Mouse (Mus musculus) heart, postnatal 0 days (tissue): ENCODE results near the gene Tomm40l. TPM values are rescaled to one million over a fixed set of nuclear protein-coding genes. Genes with fewer than 3 reads are reported as not detected.
A peak's percentile ranks its signal among the peaks of the same experiment; 100 is the strongest.

Experiments used
- ATAC-seq: fragments of 200-750 bp; cut with Nextera tagmentation; 2 replicates; pipeline ENCODE4 v1.8.0; 2017; ENCODE audit warnings: low read depth, moderate number of reproducible peaks, moderate library complexity; ENCODE audit not compliant: insufficient read depth
- DNase-seq: peaks from one replicate; pipeline ENCODE4 v3.0.0-alpha.2; 2016; ENCODE audit warnings: low spot score
- H3K27ac ChIP-seq: fragments of 300-500 bp; sonication (generic); 2 replicates; pipeline ENCODE4 v1.5.1; 2014; ENCODE audit warnings: low read depth, mild to moderate bottlenecking
- H3K27me3 ChIP-seq: fragments of 300-500 bp; sonication (generic); 2 replicates; pipeline ENCODE4 v1.6.1; 2014; ENCODE audit warnings: low read length, mixed read lengths; ENCODE audit not compliant: control insufficient read depth, insufficient read depth
- H3K36me3 ChIP-seq: fragments of 300-500 bp; sonication (generic); replicated peaks from 2 replicates; pipeline ENCODE4 v1.6.1; 2014; ENCODE audit warnings: low read length, mixed read lengths; ENCODE audit not compliant: control insufficient read depth, insufficient read depth
- H3K4me1 ChIP-seq: fragments of 300-500 bp; sonication (generic); 2 replicates; pipeline ENCODE4 v1.6.1; 2014; ENCODE audit warnings: antibody characterized with exemption; ENCODE audit not compliant: control insufficient read depth, insufficient read depth
- H3K4me2 ChIP-seq: fragments of 300-500 bp; sonication (generic); 2 replicates; pipeline ENCODE4 v1.6.1; 2014; ENCODE audit warnings: low read depth, mild to moderate bottlenecking, low read length, moderate library complexity
- H3K4me3 ChIP-seq: fragments of 300-500 bp; sonication (generic); 2 replicates; pipeline ENCODE4 v1.5.1; 2014; ENCODE audit warnings: low read depth, low read length
- H3K9ac ChIP-seq: fragments of 300-500 bp; sonication (generic); replicated peaks from 2 replicates; pipeline ENCODE4 v1.6.1; 2014; ENCODE audit warnings: low read depth, low read length, mixed read lengths
- H3K9me3 ChIP-seq: fragments of 300-500 bp; sonication (generic); replicated peaks from 2 replicates; pipeline ENCODE4 v1.6.1; 2016; ENCODE audit warnings: low read length; ENCODE audit not compliant: control insufficient read depth
- CTCF ChIP-seq: IDR thresholded peaks from 2 replicates; pipeline ENCODE4 v1.5.1; 2016; ENCODE audit warnings: antibody characterized with exemption, control low read depth, low read depth
- EP300 ChIP-seq: IDR thresholded peaks from 2 replicates; pipeline ENCODE4 v1.6.1; 2016; ENCODE audit warnings: antibody characterized with exemption, low read depth
- WGBS: fragments of 180-500 bp; shearing (Covaris S2); extraction: QIAGEN DNeasy Blood & Tissue Kit; methylation state at CpG from one replicate; pipeline ENCODE4 v1.1.7; 2014; 5-methylcytosine and 5-hydroxymethylcytosine counted together
- polyA plus RNA-seq: library from polyadenylated mRNA; unstranded; fragments of >200 nt; fragmentation: Nextera tagmentation; extraction: Ambion mirVana; gene quantifications from 2 replicates; pipeline ENCODE4 v1.2.1, GENCODE M21; 2015
- total RNA-seq: library from RNA; depleted of rRNA; stranded (reverse); fragments of >200 nt; gene quantifications from 2 replicates; pipeline ENCODE4 v1.2.3, GENCODE M21; 2014; ENCODE audit warnings: low replicate concordance

Tomm40l gene
- total and polyA plus RNA-seq, 2 experiments from 2014 or later: 56.0 to 82.0 TPM

- 85% methylated on average over 5 of the region's 5 CpGs for WGBS
Measured at GRCm38 (mm10) chr1:171224857-171225256, 2.5 kb upstream of the Tomm40l start, which contains the start of gene Apoa2. TSS of gene Apoa2 (plus strand) at chr1:171225054.

GRCm38 (mm10) chr1:171223796-171224195, 1.5 kb upstream of the Tomm40l start:
- WGBS: 52% methylated on average over 2 of the region's 2 CpGs
- no peaks in the 10 kb centered on the region for H3K27me3 ChIP-seq
- H3K36me3 ChIP-seq: peaks cover 17% of the 10 kb centered on the region
- H3K4me3 ChIP-seq: no peak overlapping the region
- no peak overlapping the region for H3K9ac ChIP-seq
- H3K4me1 ChIP-seq: peaks cover 8% of the 10 kb centered on the region
- ATAC-seq (no peak), DNase-seq (no peak)
- H3K27ac ChIP-seq: no peak overlapping the region
- no peak overlapping the region for H3K4me2 ChIP-seq
- H3K9me3 ChIP-seq: no peaks in the 10 kb centered on the region
- no peak for TF ChIP-seq EP300

More at GRCm38 (mm10) chr1:171224857-171225256, 2.5 kb upstream of the Tomm40l start, which contains the start of gene Apoa2:
- Histone ChIP-seq H3K4me3 (no peak within 1 kb of the TSS), H3K27ac (no peak within 1 kb of the TSS), H3K9me3 (no peaks in the 10 kb centered on the region), H3K36me3 (peaks cover 7% of the 10 kb centered on the region), H3K9ac (no peak within 1 kb of the TSS), H3K27me3 (no peaks in the 10 kb centered on the region), H3K4me1 (peaks cover 8% of the 10 kb centered on the region), H3K4me2 (no peak within 1 kb of the TSS)
- ATAC-seq (no peak), DNase-seq (no peak)
- no peak for TF ChIP-seq CTCF
- TF ChIP-seq EP300: no peak

- Histone ChIP-seq H3K9ac (0 out of 2 replicates have a peak overlapping the region, but pooled peaks have one; percentile 41), H3K27me3 (no peaks in the 10 kb centered on the region), H3K27ac (peak overlapping the region; percentile 94), H3K4me2 (peak overlapping the region; percentile 44), H3K9me3 (no peaks in the 10 kb centered on the region), H3K36me3 (peaks cover 24% of the 10 kb centered on the region), H3K4me3 (peak overlapping the region; percentile 66), H3K4me1 (peaks cover 8% of the 10 kb centered on the region)
- no peak for DNase-seq
- TF ChIP-seq CTCF (no peak), EP300 (no peak)
- WGBS: 83% methylated on average over 6 of the region's 6 CpGs
- no peak for ATAC-seq
Measured at GRCm38 (mm10) chr1:171223168-171223567, 854 bp upstream of the Tomm40l start.

- TF ChIP-seq CTCF (no peak), EP300 (no peak)
- WGBS: 5% methylated on average over 22 of the region's 22 CpGs
- Histone ChIP-seq H3K27me3 (no peaks in the 10 kb centered on the region), H3K4me1 (peaks cover 8% of the 10 kb centered on the region), H3K36me3 (peaks cover 24% of the 10 kb centered on the region), H3K27ac (peak overlapping the region; percentile 15; the same call in 1 of the 2 replicates), H3K4me3 (peak overlapping the region; percentile 66), H3K9ac (peak overlapping the region; percentile 56), H3K9me3 (no peaks in the 10 kb centered on the region), H3K4me2 (peak overlapping the region; percentile 77)
- ATAC-seq: no peak
- DNase-seq: no peak
Measured at GRCm38 (mm10) chr1:171221281-171222193, 777 bp downstream of the Tomm40l start.

- TF ChIP-seq CTCF: peak; percentile 92
- TF ChIP-seq EP300: no peak
- 5% methylated on average over 10 of the region's 10 CpGs for WGBS
- no peak for ATAC-seq
- Histone ChIP-seq H3K27me3 (no peaks in the 10 kb centered on the region), H3K36me3 (peaks cover 24% of the 10 kb centered on the region), H3K4me3 (peak overlapping the region; percentile 66), H3K27ac (no peak overlapping the region), H3K4me1 (peaks cover 11% of the 10 kb centered on the region), H3K9me3 (no peaks in the 10 kb centered on the region), H3K9ac (no peak overlapping the region), H3K4me2 (peak overlapping the region; percentile 77)
- DNase-seq: peak; percentile 83
Measured at GRCm38 (mm10) chr1:171220871-171221270, 1.4 kb downstream of the Tomm40l start.
